ENCODE assay signal across 20 mouse cellular contexts in the genomic region with DNA sequence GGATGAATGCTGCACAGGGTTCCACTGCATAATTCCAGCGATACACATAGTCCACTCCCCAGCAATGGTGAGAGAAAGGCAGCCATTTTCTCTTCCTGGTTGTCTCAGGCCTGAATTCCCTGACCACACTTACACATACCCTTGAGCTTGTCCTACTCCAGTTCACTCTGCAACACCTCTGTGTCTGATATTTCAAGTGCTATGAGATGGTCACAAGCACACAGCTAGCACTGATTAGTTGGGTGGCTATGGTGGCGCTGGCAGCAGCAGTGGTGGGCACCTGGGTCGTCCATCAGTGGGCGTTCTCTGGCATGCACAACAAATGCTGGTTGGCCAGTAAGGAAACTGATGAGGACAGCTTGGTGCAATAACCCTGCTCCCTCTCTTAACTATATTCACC. TPM values are rescaled to one million over a fixed set of nuclear protein-coding genes. Genes with fewer than 3 reads are reported as not detected.
DNase-seq lines count a peak whose midpoint lies in the region; ATAC-seq and TF ChIP-seq lines count a peak whose summit lies in the region.
"Had no signal": no experiment of that assay in that cellular context is flagged by ENCODE, and none has a peak within 500 bp of the region (broad histone marks: within the 10 kb centered on the region; RNA-seq: fewer than 3 reads in every experiment).

No protein-coding gene starts in this region.

- ATAC-seq in heart, embryonic 13.5 days (ENCODE audit: extremely low read depth, insufficient number of reproducible peaks, low FRiP score, low TSS enrichment), result no peak
- peak; percentile 71 for ATAC-seq in heart, postnatal 0 days (ENCODE audit: insufficient read depth, low read depth)
- 0 out of 2 replicates have a peak, but pooled peaks have one; percentile 13 for ATAC-seq in limb, embryonic 11.5 days (ENCODE audit: insufficient number of reproducible peaks, low FRiP score, low TSS enrichment, low read depth)
- ATAC-seq: CD4-positive, CD25-positive, alpha-beta regulatory T cell, adult 4 months; forebrain, embryonic 14.5 days; intestine, embryonic 15.5 days had no signal

- TF ChIP-seq EP300 in heart, postnatal 0 days (IDR thresholded peaks at IDR 0.05; ENCODE audit: low read depth), result no peak

- no peak for TF ChIP-seq CTCF in gastrocnemius, adult 2 months (IDR thresholded peaks at IDR 0.05)
- TF ChIP-seq CTCF in heart, postnatal 0 days (IDR thresholded peaks at IDR 0.05; ENCODE audit: low read depth), result no peak

- H3K36me3 ChIP-seq in heart, embryonic 13.5 days, result peaks cover 17% of the 10 kb centered on the region
- H3K36me3 ChIP-seq in heart, postnatal 0 days (replicated peaks; ENCODE audit: control insufficient read depth, insufficient read depth, low read length), result 0 out of 2 replicates have a peak, but pooled peaks cover 7% of the 10 kb centered on the region
- H3K36me3 ChIP-seq in limb, embryonic 11.5 days (ENCODE audit: control insufficient read depth, insufficient read depth, low read length), result no peaks in the 10 kb centered on the region; the same call in 1 of the 2 replicates
- H3K36me3 ChIP-seq: G1E; intestine, embryonic 15.5 days had no signal

- H3K27me3 ChIP-seq in heart, embryonic 13.5 days (replicated peaks), result no peaks in the 10 kb centered on the region
- H3K27me3 ChIP-seq in heart, postnatal 0 days (ENCODE audit: control insufficient read depth, insufficient read depth, low read length), result no peaks in the 10 kb centered on the region
- H3K27me3 ChIP-seq in limb, embryonic 11.5 days (ENCODE audit: control insufficient read depth, insufficient read depth, low read length), result no peaks in the 10 kb centered on the region
- H3K27me3 ChIP-seq: intestine, embryonic 15.5 days had no signal

- 0 out of 2 replicates have a peak overlapping the region, but pooled peaks have one; percentile 8 for H3K27ac ChIP-seq in gastrocnemius, adult 2 months
- peak overlapping the region; percentile 56 for H3K27ac ChIP-seq in heart, embryonic 13.5 days (replicated peaks)
- H3K27ac ChIP-seq in heart, postnatal 0 days (ENCODE audit: low read depth), result peak overlapping the region; percentile 5; the same call in 1 of the 2 replicates
- no peak overlapping the region for H3K27ac ChIP-seq in limb, embryonic 11.5 days (replicated peaks; ENCODE audit: low read depth, low read length)
- H3K27ac ChIP-seq: embryonic facial prominence, embryonic 10.5 days; hindbrain, embryonic 14.5 days; intestine, embryonic 15.5 days had no signal

- H3K4me3 ChIP-seq in gastrocnemius, adult 2 months, result no peak overlapping the region
- no peak overlapping the region for H3K4me3 ChIP-seq in heart, embryonic 13.5 days
- H3K4me3 ChIP-seq in heart, postnatal 0 days (ENCODE audit: low read depth, low read length), result no peak overlapping the region
- H3K4me3 ChIP-seq in limb, embryonic 11.5 days (ENCODE audit: low read depth, low read length), result no peak overlapping the region
- H3K4me3 ChIP-seq: embryonic facial prominence, embryonic 10.5 days; intestine, embryonic 15.5 days had no signal

- no peak for DNase-seq in gastrocnemius, adult 2 months
- DNase-seq in gastrocnemius, postnatal 14 days, result no peak
- DNase-seq in heart, adult 9 months (ENCODE audit: low spot score in 2 of 2), result no peak
- no peak for DNase-seq in heart, postnatal 0 days (ENCODE audit: low spot score)
- DNase-seq in heart, postnatal 25 days (ENCODE audit: low spot score), result no peak
- no peak for DNase-seq in limb, embryonic 11.5 days (ENCODE audit: low spot score)
- DNase-seq in kidney, postnatal 10 days, result no peak
- DNase-seq: adrenal gland, adult 8-10 months; adrenal gland, postnatal 36 days; B cell, adult 2 months; cerebellum, adult 2 months; cerebellum, postnatal 10 days; kidney, adult 18-20 months had no signal

- no peak overlapping the region for H3K9ac ChIP-seq in heart, embryonic 13.5 days
- H3K9ac ChIP-seq in heart, postnatal 0 days (replicated peaks; ENCODE audit: low read depth, low read length), result no peak overlapping the region
- no peak overlapping the region for H3K9ac ChIP-seq in limb, embryonic 11.5 days (ENCODE audit: low read length)
- H3K9ac ChIP-seq: hindbrain, embryonic 14.5 days; intestine, embryonic 15.5 days had no signal

- no peak overlapping the region for H3K4me2 ChIP-seq in heart, embryonic 13.5 days
- no peak overlapping the region for H3K4me2 ChIP-seq in heart, postnatal 0 days (ENCODE audit: low read depth, low read length)
- H3K4me2 ChIP-seq in limb, embryonic 11.5 days (ENCODE audit: low read depth, severe bottlenecking), result no peak overlapping the region
- H3K4me2 ChIP-seq: hindbrain, embryonic 14.5 days; intestine, embryonic 15.5 days had no signal

- WGBS in heart, embryonic 13.5 days, result 73% methylated on average over 4 of the region's 4 CpGs
- 46% methylated on average over 4 of the region's 4 CpGs for WGBS in heart, postnatal 0 days
- WGBS in limb, embryonic 11.5 days, result 89% methylated on average over 4 of the region's 4 CpGs

- peaks cover 60% of the 10 kb centered on the region for H3K4me1 ChIP-seq in heart, embryonic 13.5 days
- peaks cover 54% of the 10 kb centered on the region for H3K4me1 ChIP-seq in heart, postnatal 0 days (ENCODE audit: control insufficient read depth, insufficient read depth)
- H3K4me1 ChIP-seq in limb, embryonic 11.5 days (ENCODE audit: control insufficient read depth, insufficient read depth, low read length), result peaks cover 6% of the 10 kb centered on the region
- H3K4me1 ChIP-seq: intestine, embryonic 15.5 days had no signal

- 0 out of 2 replicates have a peak, but pooled peaks cover 5% of the 10 kb centered on the region for H3K9me3 ChIP-seq in heart, embryonic 13.5 days
- peaks cover 6% of the 10 kb centered on the region; the same call in 1 of the 2 replicates for H3K9me3 ChIP-seq in heart, postnatal 0 days (replicated peaks; ENCODE audit: control insufficient read depth, low read length)
- no peaks in the 10 kb centered on the region for H3K9me3 ChIP-seq in limb, embryonic 11.5 days (ENCODE audit: control insufficient read depth, low read length)
- H3K9me3 ChIP-seq: intestine, embryonic 15.5 days had no signal

- intact Hi-C loops in gastrocnemius, adult 2 months (cut with DNase I), result no loop called here
- intact Hi-C loops in gastrocnemius, postnatal 14 days (cut with DNase I; ENCODE audit: low total_unique reads), result no loop called here
- intact Hi-C loops in heart, postnatal 25 days (cut with DNase I), result loop anchor here (5.0 kb wide), 1 partner anchor 42 kb away; no protein-coding TSS in a partner anchor

RNA-seq across cellular contexts. Expression of a gene that starts 45.5 kb away (rescaled TPM):
- 10 to 100 TPM; 22.4 to 31.7 TPM for total RNA-seq in gastrocnemius, adult 2 months (2021)
- total RNA-seq in gastrocnemius, postnatal 14 days (2021), result 10 to 100 TPM; 32.1 to 38.1 TPM
- polyA plus RNA-seq in heart, embryonic 13.5 days (2015; fragmentation: Nextera tagmentation; extraction: Ambion mirVana), result 13.8 and 16.1 TPM in 2 replicates
- total RNA-seq in heart, postnatal 0 days (2014; rRNA removed; ENCODE audit: low replicate concordance), result 88.9 and 90.9 TPM in 2 replicates
- polyA plus RNA-seq in heart, postnatal 0 days (2015; fragmentation: Nextera tagmentation; extraction: Ambion mirVana), result 24.9 and 26.1 TPM in 2 replicates
- 10 to 100 TPM; 57.9 to 61.6 TPM for total RNA-seq in heart, postnatal 25 days (2021)
- 11.2 and 12.0 TPM in 2 replicates for polyA plus RNA-seq in limb, embryonic 11.5 days (2014; fragmentation: Nextera tagmentation; extraction: Ambion mirVana)
- polyA plus RNA-seq: CD4-positive, CD25-positive, alpha-beta regulatory T cell, adult 4 months; G1E had no signal
